Mouse (Mus musculus): ENCODE measurements around the gene Rgs17. TPM values are rescaled to one million over a fixed set of nuclear protein-coding genes. Genes with fewer than 3 reads are reported as not detected.

Rgs17 gene
- polyA plus RNA-seq, 1 experiment: not detected

DNA sequence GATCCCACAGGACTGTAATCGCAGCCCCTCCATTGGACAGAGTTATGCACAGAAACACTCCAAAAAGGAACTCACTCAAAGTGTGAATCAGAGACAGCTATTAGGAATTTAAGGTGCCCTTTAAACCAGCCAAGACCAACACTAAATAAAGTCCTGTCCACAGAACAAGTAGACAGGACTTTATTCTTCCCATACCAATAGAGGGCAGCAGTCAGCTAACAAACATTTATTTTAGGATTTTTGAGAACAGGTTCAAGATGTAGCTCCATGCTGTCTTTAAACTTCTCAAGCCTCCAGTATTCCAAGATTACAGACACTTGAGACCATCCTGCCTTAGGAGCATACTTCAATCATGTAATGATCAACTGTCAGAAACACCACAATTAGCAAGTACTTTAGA is 121.7 kb downstream of the Rgs17 start:
- TF ChIP-seq CTCF (IDR thresholded peaks at IDR 0.05; ENCODE audit: insufficient read depth, low read depth, low read length) (no peak), POLR2A (IDR thresholded peaks at IDR 0.05; ENCODE audit: insufficient read depth, low read depth, low read length) (no peak)
- H3K4me1 ChIP-seq (ENCODE audit: control insufficient read depth, insufficient read depth, low read length): peaks cover 11% of the 10 kb centered on the region
- 94% methylated on average over 1 of the region's 1 CpGs for WGBS

DNA sequence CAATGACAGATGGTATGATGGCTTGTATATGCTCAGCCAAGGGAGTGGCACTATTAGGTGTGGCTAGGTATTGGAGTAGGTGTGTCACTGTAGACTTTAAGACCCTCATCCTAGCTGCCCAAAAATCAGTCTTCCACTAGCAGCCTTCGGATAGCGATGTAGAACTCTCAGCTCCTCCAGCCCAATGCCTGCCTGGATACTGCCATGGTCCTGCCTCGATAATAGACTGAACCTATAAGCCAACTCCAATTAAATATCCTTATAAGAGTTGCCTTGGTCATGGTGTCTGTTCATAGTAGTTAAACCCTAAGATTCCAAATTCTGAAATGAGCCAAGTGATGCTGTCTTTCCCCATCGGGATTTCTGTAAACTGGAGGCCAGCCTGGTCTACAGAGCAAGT is 124.1 kb downstream of the Rgs17 start:
- Histone ChIP-seq H3K4me3 (ENCODE audit: insufficient read depth, low read depth, low read length) (no peak overlapping the region), H3K4me1 (ENCODE audit: control insufficient read depth, insufficient read depth, low read length) (peaks cover 3% of the 10 kb centered on the region), H3K27ac (ENCODE audit: insufficient read depth, low read depth, low read length) (no peak overlapping the region)
- TF ChIP-seq POLR2A (IDR thresholded peaks at IDR 0.05; ENCODE audit: insufficient read depth, low read depth, low read length) (no peak), CTCF (IDR thresholded peaks at IDR 0.05; ENCODE audit: insufficient read depth, low read depth, low read length) (no peak)
- 87% methylated on average over 4 of the region's 4 CpGs for WGBS

More for the DNA sequence above, 121.7 kb downstream of the Rgs17 start:
- H3K27ac ChIP-seq (ENCODE audit: insufficient read depth, low read depth, low read length): no peak overlapping the region
- no peak overlapping the region for H3K4me3 ChIP-seq (ENCODE audit: insufficient read depth, low read depth, low read length)

DNA sequence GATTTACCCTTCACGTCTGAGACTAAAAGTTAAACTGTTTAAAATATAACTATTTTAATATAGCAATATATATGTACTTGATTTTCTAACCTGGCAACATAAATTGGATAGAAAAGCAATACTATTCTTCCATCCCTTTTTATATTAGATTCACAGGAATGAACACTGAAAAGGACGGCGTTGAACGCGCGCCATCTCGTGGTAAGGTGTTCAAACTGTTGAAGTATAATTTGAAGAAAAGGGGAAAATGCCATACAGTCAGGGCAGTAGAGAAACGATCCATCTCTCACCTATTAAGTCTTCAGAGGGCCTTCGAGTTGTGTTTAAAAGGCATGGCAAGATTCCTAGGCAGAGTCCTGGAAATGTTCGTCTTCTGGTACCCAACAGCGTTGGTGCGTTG is 131.5 kb downstream of the Rgs17 start:
- Histone ChIP-seq H3K4me1 (ENCODE audit: control insufficient read depth, insufficient read depth, low read length) (no peaks in the 10 kb centered on the region), H3K4me3 (ENCODE audit: insufficient read depth, low read depth, low read length) (no peak overlapping the region), H3K27ac (ENCODE audit: insufficient read depth, low read depth, low read length) (no peak overlapping the region)
- TF ChIP-seq CTCF (IDR thresholded peaks at IDR 0.05; ENCODE audit: insufficient read depth, low read depth, low read length): no peak
- no peak for TF ChIP-seq POLR2A (IDR thresholded peaks at IDR 0.05; ENCODE audit: insufficient read depth, low read depth, low read length)
- 22% methylated on average over 12 of the region's 12 CpGs for WGBS

DNA sequence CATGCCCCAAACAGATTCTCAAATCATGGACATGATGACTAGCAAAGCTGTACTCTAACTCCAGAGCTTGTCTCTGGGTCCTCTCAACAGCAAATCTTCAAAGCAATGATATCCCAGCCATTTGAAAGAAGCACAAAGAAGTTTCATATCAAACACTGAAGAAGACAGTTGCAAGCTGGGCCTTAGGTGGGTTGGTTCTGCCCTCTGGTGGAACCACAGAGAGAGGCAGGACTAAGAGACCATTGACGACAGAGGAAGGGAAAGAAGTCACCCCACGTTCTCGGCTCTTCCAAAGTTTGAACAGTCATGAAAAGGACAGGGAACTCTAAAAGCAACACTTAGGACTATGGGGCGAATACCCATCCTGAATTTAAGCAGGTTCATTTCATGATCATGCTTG is 135.3 kb downstream of the Rgs17 start:
- 21% methylated on average over 4 of the region's 4 CpGs for WGBS
- Histone ChIP-seq H3K4me3 (ENCODE audit: insufficient read depth, low read depth, low read length) (no peak overlapping the region), H3K27ac (ENCODE audit: insufficient read depth, low read depth, low read length) (no peak overlapping the region), H3K4me1 (ENCODE audit: control insufficient read depth, insufficient read depth, low read length) (no peaks in the 10 kb centered on the region)
- TF ChIP-seq CTCF (IDR thresholded peaks at IDR 0.05; ENCODE audit: insufficient read depth, low read depth, low read length) (no peak), POLR2A (IDR thresholded peaks at IDR 0.05; ENCODE audit: insufficient read depth, low read depth, low read length) (no peak)

Other genes with a start within 250 kb of the Rgs17 start
- gene Fbxo5, start 116.8 kb downstream of the Rgs17 start, polyA plus RNA-seq (2012; ENCODE audit: insufficient read depth, insufficient read length, low replicate concordance, missing spikeins): not detected in 2 replicates
- gene Mtrf1l, start 98.5 kb downstream of the Rgs17 start, polyA plus RNA-seq (2012; ENCODE audit: insufficient read depth, insufficient read length, low replicate concordance, missing spikeins): not detected in 2 replicates